Mouse (Mus musculus) neural tube, embryonic 12.5 days (tissue): Measurements from ENCODE around the gene Kif3a. TPM values are rescaled to one million over a fixed set of nuclear protein-coding genes. Genes with fewer than 3 reads are reported as not detected.

Source experiments
- ATAC-seq: fragments of 200-750 bp; cut with Nextera tagmentation; 2 replicates; pipeline ENCODE4 v1.8.0; 2017; ENCODE audit warnings: low read depth, mild to moderate bottlenecking, moderate TSS enrichment, moderate library complexity; ENCODE audit not compliant: low FRiP score
- H3K27ac ChIP-seq: fragments of 300-500 bp; sonication (generic); 2 replicates; pipeline ENCODE4 v1.5.1; 2016
- H3K27me3 ChIP-seq: fragments of 300-500 bp; sonication (generic); replicated peaks from 2 replicates; pipeline ENCODE4 v1.6.1; 2016; ENCODE audit warnings: mild to moderate bottlenecking
- H3K36me3 ChIP-seq: fragments of 300-500 bp; sonication (generic); 2 replicates; pipeline ENCODE4 v1.6.1; 2016; ENCODE audit warnings: mild to moderate bottlenecking
- H3K4me1 ChIP-seq: fragments of 300-500 bp; sonication (generic); 2 replicates; pipeline ENCODE4 v1.6.1; 2016
- H3K4me2 ChIP-seq: fragments of 300-500 bp; sonication (generic); replicated peaks from 2 replicates; pipeline ENCODE4 v1.6.1; 2016; ENCODE audit warnings: mild to moderate bottlenecking
- H3K4me3 ChIP-seq: fragments of 300-500 bp; sonication (generic); 2 replicates; pipeline ENCODE4 v1.5.1; 2016
- H3K9ac ChIP-seq: fragments of 300-500 bp; sonication (generic); 2 replicates; pipeline ENCODE4 v1.6.1; 2016; ENCODE audit warnings: mild to moderate bottlenecking
- H3K9me3 ChIP-seq: fragments of 300-500 bp; sonication (generic); 2 replicates; pipeline ENCODE4 v1.6.1; 2016; ENCODE audit warnings: mild to moderate bottlenecking
- WGBS: fragments of 180-500 bp; shearing (Covaris S2); methylation state at CpG from one replicate; pipeline ENCODE4 v1.1.7; 2016; 5-methylcytosine and 5-hydroxymethylcytosine counted together
- polyA plus RNA-seq: library from polyadenylated mRNA; unstranded; fragments of >200 nt; fragmentation: Nextera tagmentation; extraction: Ambion mirVana; gene quantifications from 2 replicates; pipeline ENCODE4 v1.2.1, GENCODE M21; 2016

Gene Kif3a
- polyA plus RNA-seq, 1 experiment from 2014 or later, result 145 TPM

DNA sequence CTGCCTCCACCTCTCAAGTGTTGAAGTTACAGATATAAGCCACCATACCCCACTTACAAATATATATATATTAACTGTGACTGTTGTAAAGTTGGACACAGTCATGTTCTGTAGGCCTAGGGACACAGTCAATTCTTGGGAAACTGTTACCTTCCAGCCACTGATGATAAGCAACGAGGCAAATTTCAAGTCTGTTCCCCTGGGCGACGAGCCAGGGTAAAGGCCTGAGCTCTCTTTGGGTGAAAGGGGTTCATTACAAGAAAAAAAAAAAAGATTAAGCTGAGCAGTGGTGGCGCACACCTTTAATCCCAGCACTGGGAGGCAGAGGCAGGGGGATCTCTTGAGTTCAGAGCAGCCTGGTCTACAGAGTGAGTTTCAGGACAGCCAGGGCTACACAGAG lies 52.9 kb downstream of the Kif3a start:
- Histone ChIP-seq H3K9ac (no peak overlapping the region), H3K9me3 (no peaks in the 10 kb centered on the region), H3K36me3 (no peaks in the 10 kb centered on the region), H3K4me1 (no peaks in the 10 kb centered on the region), H3K4me3 (no peak overlapping the region), H3K27ac (no peak overlapping the region), H3K27me3 (no peaks in the 10 kb centered on the region), H3K4me2 (no peak overlapping the region)
- ATAC-seq, result no peak
- WGBS, result 91% methylated on average over 4 of the region's 4 CpGs

GRCm38 (mm10) chr11:53621582-53622439 lies 54.6 kb downstream of the Kif3a start:
- no peak overlapping the region for H3K4me3 ChIP-seq
- no peak overlapping the region for H3K9ac ChIP-seq
- H3K4me2 ChIP-seq, result no peak overlapping the region
- H3K9me3 ChIP-seq, result no peaks in the 10 kb centered on the region
- no peaks in the 10 kb centered on the region for H3K36me3 ChIP-seq
- no peaks in the 10 kb centered on the region for H3K4me1 ChIP-seq
- H3K27ac ChIP-seq, result no peak overlapping the region
- 89% methylated on average over 11 of the region's 11 CpGs for WGBS
- no peaks in the 10 kb centered on the region for H3K27me3 ChIP-seq
- ATAC-seq, result no peak

GRCm38 (mm10) chr11:53622440-53622806 lies 55.2 kb downstream of the Kif3a start:
- 83% methylated on average over 6 of the region's 6 CpGs for WGBS
- Histone ChIP-seq H3K9ac (no peak overlapping the region), H3K27ac (no peak overlapping the region), H3K9me3 (no peaks in the 10 kb centered on the region), H3K27me3 (no peaks in the 10 kb centered on the region), H3K4me1 (no peaks in the 10 kb centered on the region), H3K4me3 (no peak overlapping the region), H3K4me2 (no peak overlapping the region), H3K36me3 (no peaks in the 10 kb centered on the region)
- ATAC-seq, result no peak

DNA sequence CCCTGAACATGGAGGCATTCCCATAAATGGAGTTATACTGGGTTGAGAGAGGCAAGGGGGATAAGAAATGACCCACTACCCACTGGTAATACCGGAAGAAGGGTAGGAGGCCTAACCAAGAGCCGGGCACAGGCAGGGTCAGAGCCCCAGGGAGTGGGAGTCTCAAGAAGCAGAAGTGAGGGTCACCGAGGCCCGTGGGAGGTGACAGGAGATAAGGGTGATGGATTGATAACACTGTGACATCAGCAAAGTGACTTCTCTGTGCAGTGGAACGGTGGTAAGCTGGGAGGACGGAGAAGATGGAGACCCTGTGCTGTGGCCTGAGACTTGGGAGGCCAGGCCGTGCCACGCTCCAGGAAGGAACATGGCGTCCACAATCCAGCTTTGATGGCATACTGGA lies 56.4 kb downstream of the Kif3a start:
- H3K27ac ChIP-seq, result no peak overlapping the region

GRCm38 (mm10) chr11:53624124-53624523 lies 56.9 kb downstream of the Kif3a start:
- no peak overlapping the region for H3K9ac ChIP-seq
- H3K4me2 ChIP-seq, result no peak overlapping the region
- H3K27me3 ChIP-seq, result no peaks in the 10 kb centered on the region
- 95% methylated on average over 2 of the region's 2 CpGs for WGBS
- ATAC-seq, result no peak
- H3K36me3 ChIP-seq, result no peaks in the 10 kb centered on the region
- H3K4me3 ChIP-seq, result no peak overlapping the region
- H3K27ac ChIP-seq, result no peak overlapping the region
- no peaks in the 10 kb centered on the region for H3K4me1 ChIP-seq
- H3K9me3 ChIP-seq, result no peaks in the 10 kb centered on the region

More for the DNA sequence above, 56.4 kb downstream of the Kif3a start:
- H3K9me3 ChIP-seq, result no peaks in the 10 kb centered on the region
- no peak overlapping the region for H3K4me3 ChIP-seq
- no peaks in the 10 kb centered on the region for H3K4me1 ChIP-seq
- WGBS, result 92% methylated on average over 9 of the region's 9 CpGs
- ATAC-seq, result no peak
- no peak overlapping the region for H3K4me2 ChIP-seq
- no peak overlapping the region for H3K9ac ChIP-seq
- no peaks in the 10 kb centered on the region for H3K36me3 ChIP-seq
- H3K27me3 ChIP-seq, result no peaks in the 10 kb centered on the region

DNA sequence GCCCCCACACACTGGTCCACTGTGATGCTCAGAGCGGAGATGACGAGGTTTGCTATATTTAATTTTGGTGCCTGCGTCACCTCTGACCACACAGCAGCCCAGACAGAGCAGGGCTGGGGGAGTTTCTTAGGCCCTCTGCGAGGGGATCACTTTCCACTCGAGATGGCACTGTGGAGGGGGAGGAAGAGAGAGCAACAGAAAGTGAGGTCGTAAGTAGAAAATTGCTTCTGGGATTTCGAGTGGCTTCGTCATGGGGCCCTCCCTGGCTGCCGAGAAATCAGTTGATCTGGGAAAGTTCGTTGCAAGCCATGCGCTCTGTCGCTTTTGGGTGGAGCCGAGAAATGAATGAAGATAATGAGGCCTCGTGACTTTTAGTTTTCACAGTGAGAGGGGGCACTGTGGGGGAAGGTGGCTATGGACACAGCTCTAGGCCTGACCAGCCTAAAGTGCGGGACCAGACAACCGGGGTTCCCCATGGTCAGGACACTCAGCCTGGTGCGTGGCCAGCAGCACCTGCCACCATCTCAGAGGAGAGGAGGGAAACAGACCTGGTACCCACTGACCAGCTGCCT lies 59.7 kb downstream of the Kif3a start:
- no peak for ATAC-seq
- WGBS, result 76% methylated on average over 17 of the region's 17 CpGs

GRCm38 (mm10) chr11:53627859-53628258 lies 60.7 kb downstream of the Kif3a start:
- ATAC-seq, result no peak
- Histone ChIP-seq H3K27ac (no peak overlapping the region), H3K36me3 (no peaks in the 10 kb centered on the region), H3K27me3 (no peaks in the 10 kb centered on the region), H3K9me3 (no peaks in the 10 kb centered on the region), H3K4me3 (no peak overlapping the region), H3K9ac (no peak overlapping the region), H3K4me1 (no peaks in the 10 kb centered on the region), H3K4me2 (no peak overlapping the region)
- WGBS, result 17% methylated on average over 1 of the region's 1 CpGs

More for the DNA sequence above, 59.7 kb downstream of the Kif3a start:
- no peaks in the 10 kb centered on the region for H3K36me3 ChIP-seq
- H3K9me3 ChIP-seq, result no peaks in the 10 kb centered on the region
- H3K4me1 ChIP-seq, result no peaks in the 10 kb centered on the region
- H3K27ac ChIP-seq, result no peak overlapping the region
- H3K27me3 ChIP-seq, result no peaks in the 10 kb centered on the region
- no peak overlapping the region for H3K9ac ChIP-seq
- no peak overlapping the region for H3K4me2 ChIP-seq
- no peak overlapping the region for H3K4me3 ChIP-seq

DNA sequence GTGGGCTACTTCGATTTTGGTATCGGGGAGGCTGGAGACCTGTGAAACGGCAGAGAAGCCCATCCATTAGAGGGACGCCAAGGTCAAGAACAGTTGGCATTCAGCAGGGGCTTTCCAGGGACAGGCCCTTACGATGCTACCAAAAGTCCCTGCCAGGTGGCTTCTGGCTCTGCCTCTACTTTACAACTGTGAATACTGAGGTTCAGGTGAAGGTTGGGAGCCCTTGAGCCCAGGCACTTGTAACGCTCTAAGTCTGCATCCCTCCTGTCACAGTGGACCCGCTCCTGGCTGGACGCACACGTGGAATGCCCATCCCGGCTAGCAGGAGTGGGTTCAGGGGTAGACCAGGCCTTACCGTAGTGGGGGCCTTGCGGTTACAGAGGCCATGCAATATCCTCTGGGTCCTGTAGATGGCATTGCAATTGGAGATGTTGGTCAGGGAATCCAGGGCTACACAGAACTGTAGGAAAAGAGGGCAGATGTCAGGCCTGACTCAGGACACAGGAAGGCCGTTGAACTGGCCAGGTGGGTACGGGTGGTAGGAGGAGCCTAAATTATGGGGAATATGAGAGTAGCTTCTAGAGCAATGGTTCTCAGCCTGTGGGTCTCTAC lies 65.0 kb downstream of the Kif3a start:
- H3K27me3 ChIP-seq, result peaks cover 18% of the 10 kb centered on the region
- H3K9me3 ChIP-seq, result no peaks in the 10 kb centered on the region
- no peaks in the 10 kb centered on the region for H3K36me3 ChIP-seq
- WGBS, result 76% methylated on average over 14 of the region's 14 CpGs
- no peak overlapping the region for H3K4me2 ChIP-seq
- H3K27ac ChIP-seq, result no peak overlapping the region
- H3K4me3 ChIP-seq, result no peak overlapping the region
- H3K9ac ChIP-seq, result no peak overlapping the region
- ATAC-seq, result no peak
- H3K4me1 ChIP-seq, result peaks cover 14% of the 10 kb centered on the region

GRCm38 (mm10) chr11:53633644-53634043 lies 66.5 kb downstream of the Kif3a start:
- Histone ChIP-seq H3K4me1 (peaks cover 14% of the 10 kb centered on the region), H3K27ac (no peak overlapping the region), H3K4me3 (no peak overlapping the region), H3K9ac (no peak overlapping the region), H3K36me3 (no peaks in the 10 kb centered on the region), H3K9me3 (no peaks in the 10 kb centered on the region), H3K4me2 (no peak overlapping the region), H3K27me3 (peaks cover 21% of the 10 kb centered on the region)
- ATAC-seq, result no peak
- WGBS, result 92% methylated on average over 7 of the region's 7 CpGs

- no peak within 1 kb of the TSS for H3K4me3 ChIP-seq
- H3K27me3 ChIP-seq, result peaks cover 21% of the 10 kb centered on the region
- no peak for ATAC-seq
- WGBS, result 92% methylated on average over 8 of the region's 8 CpGs
- no peaks in the 10 kb centered on the region for H3K36me3 ChIP-seq
- H3K27ac ChIP-seq, result no peak within 1 kb of the TSS
- H3K9ac ChIP-seq, result no peak within 1 kb of the TSS
- no peaks in the 10 kb centered on the region for H3K9me3 ChIP-seq
- no peak within 1 kb of the TSS for H3K4me2 ChIP-seq
- H3K4me1 ChIP-seq, result peaks cover 14% of the 10 kb centered on the region
These were observed 67.4 kb downstream of the Kif3a start, which contains the start of gene Il13 for GRCm38 (mm10) chr11:53634556-53634955. Gene Il13, minus strand, starts transcription at chr11:53634702.

GRCm38 (mm10) chr11:53635590-53636182 lies 68.5 kb downstream of the Kif3a start:
- Histone ChIP-seq H3K4me2 (peak overlapping the region; percentile 81), H3K9ac (0 out of 2 replicates have a peak overlapping the region, but pooled peaks have one; percentile 26)
- WGBS, result 43% methylated on average over 9 of the region's 9 CpGs

GRCm38 (mm10) chr11:53636183-53636646 lies 69.0 kb downstream of the Kif3a start:
- Histone ChIP-seq H3K27me3 (peaks cover 21% of the 10 kb centered on the region), H3K9ac (0 out of 2 replicates have a peak overlapping the region, but pooled peaks have one; percentile 26), H3K4me3 (peak overlapping the region; percentile 26), H3K9me3 (no peaks in the 10 kb centered on the region), H3K4me2 (peak overlapping the region; percentile 81), H3K27ac (no peak overlapping the region), H3K36me3 (no peaks in the 10 kb centered on the region), H3K4me1 (peaks cover 14% of the 10 kb centered on the region)
- WGBS, result 2% methylated on average over 40 of the region's 40 CpGs
- no peak for ATAC-seq

More at GRCm38 (mm10) chr11:53635590-53636182, 68.5 kb downstream of the Kif3a start:
- H3K4me1 ChIP-seq, result peaks cover 14% of the 10 kb centered on the region
- peaks cover 21% of the 10 kb centered on the region for H3K27me3 ChIP-seq
- peak overlapping the region; percentile 26 for H3K4me3 ChIP-seq
- H3K36me3 ChIP-seq, result no peaks in the 10 kb centered on the region
- no peak; the same call in 1 of the 2 replicates for ATAC-seq
- no peak overlapping the region for H3K27ac ChIP-seq
- no peaks in the 10 kb centered on the region for H3K9me3 ChIP-seq
